Mouse (Mus musculus): ENCODE results near the gene Mta2. TPM values are rescaled to one million over a fixed set of nuclear protein-coding genes. Genes with fewer than 3 reads are reported as not detected.

Mta2 gene
- polyA plus RNA-seq, 1 experiment from 2014 or later = 79.0 TPM

DNA sequence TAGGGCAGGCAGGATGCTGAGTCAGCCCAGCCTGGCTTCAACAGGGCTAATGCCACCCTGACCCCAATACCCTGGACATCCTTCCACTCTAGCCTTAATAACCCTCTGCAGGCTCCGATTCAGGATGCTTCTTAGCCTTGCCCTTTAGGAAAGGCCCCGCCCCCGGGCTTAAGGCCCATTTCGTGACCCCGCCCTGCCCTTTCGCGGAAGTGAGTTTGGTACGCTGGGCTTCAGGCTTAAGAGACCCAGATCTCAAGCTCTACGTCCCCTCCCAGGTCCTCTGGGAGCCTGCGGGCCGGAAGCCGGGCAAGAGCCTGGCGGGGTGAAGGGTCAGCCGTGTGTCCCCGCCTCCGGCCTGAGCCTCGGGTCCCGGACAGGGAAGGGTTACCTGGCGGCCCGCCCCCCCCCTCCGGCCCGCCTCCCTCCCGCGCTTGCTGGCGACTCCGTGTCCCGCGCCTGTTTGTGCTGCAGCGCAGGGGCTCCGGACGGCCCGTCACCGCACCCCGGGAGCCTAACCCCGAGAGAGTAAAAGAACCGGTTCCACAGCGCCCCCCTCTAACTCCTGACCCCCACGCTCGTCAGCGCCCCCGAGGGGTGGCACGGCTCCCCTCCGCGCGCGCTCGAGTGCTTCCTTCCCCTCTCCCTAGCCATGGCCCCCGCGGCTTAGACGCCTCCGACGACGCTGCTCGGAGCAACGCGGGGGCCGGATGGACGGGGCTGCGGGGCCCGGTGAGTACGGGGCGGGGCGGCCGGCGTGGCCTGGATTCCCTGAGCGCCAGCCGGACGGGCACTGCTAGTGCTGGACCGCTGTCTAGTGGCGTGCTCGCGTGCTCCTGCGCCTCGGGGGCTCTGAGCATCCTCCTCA is 12.2 kb upstream of the Mta2 start, which contains the start of the genes Rom1 and Eml3:
TSS of gene Rom1 (minus strand) at position 133 of the 865 bp plus-strand sequence.
TSS of gene Eml3 (plus strand) at position 329 of the 865 bp plus-strand sequence.
- H3K4me3 ChIP-seq (replicated peaks) = peak within 1 kb of the TSS; percentile 89
- under 1% methylated on average over 73 of the region's 74 CpGs for WGBS (ENCODE audit: insufficient replicate concordance)
- H3K9me3 ChIP-seq (replicated peaks) = no peaks in the 10 kb centered on the region
- peak; percentile 74 for ATAC-seq (ENCODE audit: insufficient read depth)
- peak within 1 kb of the TSS; percentile 86 for H3K9ac ChIP-seq
- peaks cover 58% of the 10 kb centered on the region for H3K4me1 ChIP-seq (replicated peaks)
- peak within 1 kb of the TSS; percentile 99 for H3K4me2 ChIP-seq
- H3K36me3 ChIP-seq (replicated peaks) = peaks cover 54% of the 10 kb centered on the region
- peak within 1 kb of the TSS; percentile 92 for H3K27ac ChIP-seq (replicated peaks)
- no peaks in the 10 kb centered on the region for H3K27me3 ChIP-seq

DNA sequence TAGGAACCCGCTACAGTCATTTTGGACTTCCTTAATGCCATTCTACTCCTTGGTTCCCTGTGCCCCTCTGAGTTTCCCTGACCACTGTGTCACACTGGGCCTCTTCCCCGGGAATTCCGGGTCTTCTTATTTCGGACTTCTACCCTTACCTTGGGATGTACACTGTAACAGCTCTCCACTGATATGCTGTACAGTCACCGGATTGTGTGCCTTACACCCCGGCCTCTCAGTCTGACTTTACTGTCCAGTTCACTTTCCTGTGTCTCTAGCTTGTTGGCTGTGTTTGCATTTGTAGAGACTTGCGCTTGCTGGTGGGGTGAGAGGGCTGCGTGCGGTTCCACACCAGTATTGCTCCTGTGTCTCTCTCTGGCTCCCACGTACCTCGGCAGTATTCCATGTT is 11.6 kb upstream of the Mta2 start:
- Histone ChIP-seq H3K9me3 (replicated peaks) (no peaks in the 10 kb centered on the region), H3K27ac (replicated peaks) (peak overlapping the region; percentile 92), H3K9ac (peak overlapping the region; percentile 86), H3K36me3 (replicated peaks) (peaks cover 58% of the 10 kb centered on the region), H3K4me1 (replicated peaks) (peaks cover 58% of the 10 kb centered on the region), H3K4me2 (peak overlapping the region; percentile 99), H3K27me3 (no peaks in the 10 kb centered on the region), H3K4me3 (replicated peaks) (peak overlapping the region; percentile 89)
- WGBS (ENCODE audit: insufficient replicate concordance) = 8% methylated on average over 11 of the region's 11 CpGs
- ATAC-seq (ENCODE audit: insufficient read depth) = no peak

DNA sequence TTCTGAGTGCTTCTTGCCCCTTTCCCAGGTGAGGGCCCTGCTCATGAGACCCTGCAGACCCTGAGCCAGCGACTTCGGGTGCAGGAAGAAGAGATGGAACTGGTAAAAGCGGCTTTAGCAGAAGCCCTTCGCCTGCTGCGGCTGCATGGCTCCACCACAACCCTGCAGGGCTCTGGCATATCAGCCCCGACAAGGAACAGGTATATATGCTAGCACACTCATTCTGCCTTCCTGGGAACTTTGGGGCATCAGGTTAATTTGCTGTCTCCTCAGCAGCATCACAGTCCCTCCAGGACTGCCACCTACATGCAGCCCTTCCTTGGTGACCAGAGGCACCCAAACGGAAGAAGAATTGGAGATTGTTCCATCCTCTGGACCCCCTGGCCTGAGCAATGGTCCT is 10.9 kb upstream of the Mta2 start:
- Histone ChIP-seq H3K27ac (replicated peaks) (peak overlapping the region; percentile 92; the same call in 1 of the 2 replicates), H3K4me1 (replicated peaks) (peaks cover 57% of the 10 kb centered on the region), H3K9ac (peak overlapping the region; percentile 86; the same call in 1 of the 2 replicates), H3K36me3 (replicated peaks) (peaks cover 58% of the 10 kb centered on the region), H3K4me2 (peak overlapping the region; percentile 99), H3K27me3 (no peaks in the 10 kb centered on the region), H3K9me3 (replicated peaks) (no peaks in the 10 kb centered on the region), H3K4me3 (replicated peaks) (peak overlapping the region; percentile 89)
- no peak for ATAC-seq (ENCODE audit: insufficient read depth)
- WGBS (ENCODE audit: insufficient replicate concordance) = 68% methylated on average over 7 of the region's 7 CpGs

DNA sequence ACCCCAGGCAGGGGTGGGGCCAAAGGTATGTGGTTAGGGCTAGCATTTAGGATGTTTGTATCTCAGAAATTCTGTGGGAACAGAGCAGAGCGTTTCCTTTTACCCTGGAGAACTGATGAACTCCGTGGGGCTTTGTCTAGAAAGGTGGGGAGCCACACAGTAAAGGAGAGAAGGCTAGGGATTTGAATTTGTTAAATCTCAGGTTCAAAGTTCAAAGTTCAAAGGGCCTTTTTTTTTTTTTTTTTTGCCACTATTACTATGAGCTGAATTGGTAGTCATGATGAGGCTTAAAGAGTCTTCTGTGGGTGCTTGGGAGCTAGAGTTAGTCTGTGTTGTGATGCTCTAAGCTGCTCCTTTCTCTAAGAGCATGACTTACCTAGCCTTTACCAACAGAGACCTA is 4.9 kb upstream of the Mta2 start:
- Histone ChIP-seq H3K27ac (replicated peaks) (no peak overlapping the region), H3K9ac (no peak overlapping the region), H3K36me3 (replicated peaks) (peaks cover 68% of the 10 kb centered on the region), H3K9me3 (replicated peaks) (no peaks in the 10 kb centered on the region), H3K27me3 (no peaks in the 10 kb centered on the region), H3K4me2 (no peak overlapping the region), H3K4me3 (replicated peaks) (no peak overlapping the region), H3K4me1 (replicated peaks) (peaks cover 25% of the 10 kb centered on the region)
- 74% methylated on average over 2 of the region's 2 CpGs for WGBS (ENCODE audit: insufficient replicate concordance)
- no peak for ATAC-seq (ENCODE audit: insufficient read depth)

DNA sequence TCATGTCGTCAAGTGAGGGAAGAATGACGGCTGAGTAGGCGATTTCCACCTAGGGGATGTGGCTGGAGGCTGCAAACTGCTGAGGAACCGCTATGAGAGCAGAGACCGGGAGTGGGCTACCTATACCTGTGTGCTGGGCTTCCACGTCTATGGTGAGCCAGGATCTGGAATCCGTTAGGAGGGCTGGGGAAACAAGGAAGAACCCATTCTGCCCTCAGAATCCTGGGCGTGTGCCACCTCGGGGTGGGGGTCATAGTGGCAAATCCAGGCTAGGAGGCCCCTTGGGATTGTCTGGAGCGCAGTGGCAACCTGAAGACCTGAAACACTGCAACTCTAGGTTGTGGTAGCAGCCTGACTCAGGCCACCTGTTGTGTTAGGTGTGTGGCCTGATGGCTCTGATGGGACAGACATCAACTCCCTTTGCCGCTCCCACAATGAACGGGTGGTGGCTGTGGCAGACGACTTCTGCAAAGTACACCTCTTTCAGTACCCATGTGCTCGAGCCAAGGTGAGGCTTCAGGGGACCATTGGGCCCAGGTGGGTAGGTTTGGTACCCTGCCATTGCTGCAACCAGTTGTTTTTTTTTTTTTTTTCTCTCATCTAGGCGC is 1.0 kb upstream of the Mta2 start:
- Histone ChIP-seq H3K9ac (peak overlapping the region; percentile 97; the same call in 1 of the 2 replicates), H3K27me3 (no peaks in the 10 kb centered on the region), H3K4me2 (peak overlapping the region; percentile 85), H3K27ac (replicated peaks) (0 out of 2 replicates have a peak overlapping the region, but pooled peaks have one; percentile 97), H3K36me3 (replicated peaks) (peaks cover 61% of the 10 kb centered on the region), H3K4me1 (replicated peaks) (peaks cover 56% of the 10 kb centered on the region), H3K9me3 (replicated peaks) (no peaks in the 10 kb centered on the region), H3K4me3 (replicated peaks) (peak overlapping the region; percentile 81; the same call in 1 of the 2 replicates)
- 73% methylated on average over 15 of the region's 15 CpGs for WGBS (ENCODE audit: insufficient replicate concordance)
- no peak for ATAC-seq (ENCODE audit: insufficient read depth)

DNA sequence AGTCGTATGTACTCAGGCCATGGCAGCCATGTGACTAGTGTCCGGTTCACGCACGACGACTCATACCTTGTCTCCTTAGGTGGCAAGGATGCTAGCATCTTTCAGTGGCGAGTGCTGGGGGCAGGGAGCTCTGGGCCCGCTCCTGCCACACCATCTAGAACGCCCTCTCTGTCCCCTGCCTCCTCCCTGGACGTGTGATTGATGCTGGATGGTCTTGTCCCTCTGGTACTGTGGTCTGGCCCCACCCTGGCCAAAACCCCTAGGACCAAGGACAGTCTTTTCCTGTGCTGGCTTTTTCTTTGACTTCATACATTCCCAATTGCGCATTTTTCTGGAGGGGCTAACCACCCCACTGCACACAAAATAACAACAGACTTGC is 550 bp upstream of the Mta2 start:
- Histone ChIP-seq H3K36me3 (replicated peaks) (peaks cover 61% of the 10 kb centered on the region), H3K27ac (replicated peaks) (peak overlapping the region; percentile 97), H3K4me2 (peak overlapping the region; percentile 85), H3K27me3 (no peaks in the 10 kb centered on the region), H3K4me3 (replicated peaks) (peak overlapping the region; percentile 81), H3K4me1 (replicated peaks) (peaks cover 61% of the 10 kb centered on the region), H3K9me3 (replicated peaks) (no peaks in the 10 kb centered on the region), H3K9ac (peak overlapping the region; percentile 97)
- ATAC-seq (ENCODE audit: insufficient read depth) = no peak
- 49% methylated on average over 10 of the region's 10 CpGs for WGBS (ENCODE audit: insufficient replicate concordance)

DNA sequence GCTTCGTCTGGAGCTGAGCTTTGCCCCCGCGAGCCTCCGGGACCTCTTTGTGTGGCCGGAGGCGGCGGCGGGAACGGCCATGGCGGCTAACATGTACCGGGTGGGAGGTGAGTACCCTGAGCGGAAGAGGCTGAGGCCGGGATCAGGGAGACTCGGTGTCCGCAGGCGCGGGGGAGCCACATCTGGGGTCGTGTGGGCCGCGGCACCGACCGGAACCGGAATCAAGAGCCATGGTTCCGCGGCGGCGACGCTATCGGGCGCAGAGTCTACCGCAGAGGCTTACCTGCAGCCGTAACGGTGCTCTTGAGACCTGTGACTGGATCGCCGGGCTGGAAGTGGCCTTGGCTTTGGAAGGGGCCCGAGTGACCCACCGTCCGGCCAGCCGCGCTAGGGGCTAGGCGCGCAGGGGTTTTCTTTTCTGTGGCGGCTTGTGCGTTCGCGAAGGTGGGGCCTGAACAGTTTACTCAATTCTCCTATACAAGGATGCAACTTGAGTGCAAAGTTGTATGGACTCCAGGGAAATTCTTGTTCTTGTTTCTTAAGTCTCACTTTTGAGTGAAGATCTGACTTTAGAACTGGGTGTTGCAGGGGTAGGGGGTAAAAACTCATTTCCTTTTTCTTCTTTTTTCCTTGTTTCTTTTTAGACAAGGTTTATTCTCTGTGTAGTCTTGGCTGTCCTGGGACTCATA is 745 bp downstream of the Mta2 start:
- Histone ChIP-seq H3K4me1 (replicated peaks) (peaks cover 73% of the 10 kb centered on the region), H3K27me3 (no peaks in the 10 kb centered on the region)

DNA sequence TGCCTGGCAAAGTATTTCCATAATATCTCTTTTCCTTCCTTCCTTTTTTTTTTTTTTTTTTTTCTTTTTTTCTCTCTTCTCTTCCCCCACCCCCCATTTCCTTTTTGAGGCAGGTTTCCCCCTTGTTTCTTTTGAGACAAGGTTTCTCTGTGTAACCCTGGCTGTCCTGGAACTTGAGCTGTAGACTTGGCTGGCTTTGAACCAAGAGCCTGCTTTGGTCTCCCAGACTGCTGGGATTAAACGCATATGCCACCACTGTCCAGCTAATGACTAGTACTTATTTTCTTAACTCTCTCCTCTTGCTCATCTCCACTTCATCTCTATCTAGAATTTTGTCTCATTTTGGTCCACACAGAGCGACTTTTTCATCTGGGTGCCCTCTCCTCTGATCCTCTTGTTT is 1.4 kb downstream of the Mta2 start:
- Histone ChIP-seq H3K27me3 (no peaks in the 10 kb centered on the region), H3K9me3 (replicated peaks) (no peaks in the 10 kb centered on the region), H3K4me2 (peak overlapping the region; percentile 85), H3K9ac (peak overlapping the region; percentile 97), H3K4me1 (replicated peaks) (peaks cover 79% of the 10 kb centered on the region), H3K4me3 (replicated peaks) (peak overlapping the region; percentile 81), H3K36me3 (replicated peaks) (peaks cover 65% of the 10 kb centered on the region), H3K27ac (replicated peaks) (peak overlapping the region; percentile 97)
- ATAC-seq (ENCODE audit: insufficient read depth) = no peak
- WGBS (ENCODE audit: insufficient replicate concordance) = 28% methylated on average over 2 of the region's 2 CpGs

More for the DNA sequence above, 745 bp downstream of the Mta2 start:
- Histone ChIP-seq H3K9ac (peak overlapping the region; percentile 97), H3K27ac (replicated peaks) (peak overlapping the region; percentile 97), H3K4me2 (peak overlapping the region; percentile 85), H3K4me3 (replicated peaks) (peak overlapping the region; percentile 81), H3K9me3 (replicated peaks) (no peaks in the 10 kb centered on the region), H3K36me3 (replicated peaks) (peaks cover 63% of the 10 kb centered on the region)
- under 1% methylated on average over 46 of the region's 46 CpGs for whole genome bisulfite sequencing (ENCODE audit: insufficient replicate concordance)
- ATAC-seq (ENCODE audit: insufficient read depth) = peak; percentile 36

DNA sequence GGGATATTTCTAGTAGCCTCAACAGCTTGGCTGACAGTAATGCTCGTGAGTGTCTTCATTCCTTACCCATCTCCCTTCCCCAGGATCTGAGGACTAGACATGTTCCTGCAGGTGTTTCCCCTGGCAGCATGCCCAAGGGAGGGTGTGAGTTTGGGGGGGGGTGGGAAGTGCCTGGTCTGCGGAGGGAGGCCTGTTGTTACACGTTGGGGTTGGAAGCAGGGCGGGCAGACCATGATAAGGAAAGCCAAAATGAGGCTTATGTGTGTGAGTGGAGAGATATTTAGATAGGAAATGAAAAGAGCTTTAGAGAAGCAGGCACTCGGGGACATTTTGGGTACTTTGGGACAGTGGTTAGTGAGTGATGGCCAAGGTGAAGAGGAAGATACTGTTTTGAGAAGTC is 2.4 kb downstream of the Mta2 start:
- no peaks in the 10 kb centered on the region for H3K9me3 ChIP-seq (replicated peaks)
- no peaks in the 10 kb centered on the region for H3K27me3 ChIP-seq
- peaks cover 73% of the 10 kb centered on the region for H3K4me1 ChIP-seq (replicated peaks)
- peak overlapping the region; percentile 97 for H3K27ac ChIP-seq (replicated peaks)
- H3K9ac ChIP-seq = peak overlapping the region; percentile 97
- peak; percentile 23; the same call in 1 of the 2 replicates for ATAC-seq (ENCODE audit: insufficient read depth)
- H3K36me3 ChIP-seq (replicated peaks) = peaks cover 66% of the 10 kb centered on the region
- peak overlapping the region; percentile 85 for H3K4me2 ChIP-seq
- 10% methylated on average over 5 of the region's 5 CpGs for WGBS (ENCODE audit: insufficient replicate concordance)
- peak overlapping the region; percentile 81 for H3K4me3 ChIP-seq (replicated peaks)

DNA sequence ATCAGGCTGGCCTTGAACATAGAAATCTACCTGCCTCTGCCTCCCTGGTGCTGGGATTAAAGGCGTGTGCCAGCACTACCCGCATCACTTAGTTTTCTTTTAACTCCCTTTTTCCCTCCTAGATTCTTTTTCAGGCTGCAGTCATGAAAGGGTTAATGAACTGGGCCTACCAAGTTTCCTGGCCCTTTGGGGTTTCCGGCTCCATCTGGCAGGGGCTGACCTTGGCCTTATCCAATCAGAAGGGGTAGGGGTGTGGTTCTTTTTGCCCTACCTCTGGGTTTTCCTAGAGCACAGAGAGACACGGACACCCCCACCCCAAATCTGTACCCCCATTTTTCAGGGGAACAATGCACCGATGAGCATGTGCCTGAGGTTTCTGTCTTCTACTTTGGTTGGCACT is 3.1 kb downstream of the Mta2 start:
- Histone ChIP-seq H3K4me1 (replicated peaks) (peaks cover 71% of the 10 kb centered on the region), H3K9ac (no peak overlapping the region; the same call in 1 of the 2 replicates), H3K27me3 (no peaks in the 10 kb centered on the region), H3K9me3 (replicated peaks) (no peaks in the 10 kb centered on the region), H3K4me2 (peak overlapping the region; percentile 85), H3K4me3 (replicated peaks) (peak overlapping the region; percentile 81), H3K36me3 (replicated peaks) (peaks cover 66% of the 10 kb centered on the region), H3K27ac (replicated peaks) (peak overlapping the region; percentile 97)
- no peak for ATAC-seq (ENCODE audit: insufficient read depth)
- 10% methylated on average over 5 of the region's 5 CpGs for WGBS (ENCODE audit: insufficient replicate concordance)
